Mouse (Mus musculus) heart, embryonic 16.5 days (tissue): ENCODE results near the gene Soga1. TPM values are rescaled to one million over a fixed set of nuclear protein-coding genes. Genes with fewer than 3 reads are reported as not detected.
A peak's percentile ranks its signal among the peaks of the same experiment; 100 is the strongest.

Source experiments
- ATAC-seq: fragments of 200-750 bp; cut with Nextera tagmentation; replicated peaks from 2 replicates; pipeline ENCODE4 v1.8.0; 2017; ENCODE audit warnings: moderate number of reproducible peaks; ENCODE audit not compliant: insufficient read depth, low FRiP score; ENCODE audit errors: extremely low read depth
- H3K27ac ChIP-seq: fragments of 300-500 bp; sonication (generic); 2 replicates; pipeline ENCODE4 v1.5.1; 2014; ENCODE audit warnings: mild to moderate bottlenecking, low read length, control low read depth, moderate library complexity
- H3K27me3 ChIP-seq: fragments of 300-500 bp; sonication (generic); 2 replicates; pipeline ENCODE4 v1.6.1; 2014; ENCODE audit warnings: low read length, mixed read lengths; ENCODE audit not compliant: control insufficient read depth, insufficient read depth
- H3K36me3 ChIP-seq: fragments of 300-500 bp; sonication (generic); 2 replicates; pipeline ENCODE4 v1.6.1; 2014; ENCODE audit not compliant: control insufficient read depth, insufficient read depth
- H3K4me1 ChIP-seq: fragments of 300-500 bp; sonication (generic); 2 replicates; pipeline ENCODE4 v1.6.1; 2014; ENCODE audit warnings: low read length, mixed read lengths; ENCODE audit not compliant: control insufficient read depth, insufficient read depth
- H3K4me2 ChIP-seq: fragments of 300-500 bp; sonication (generic); 2 replicates; pipeline ENCODE4 v1.6.1; 2014; ENCODE audit warnings: low read depth, mild to moderate bottlenecking, control low read depth, low read length
- H3K4me3 ChIP-seq: fragments of 300-500 bp; sonication (generic); 2 replicates; pipeline ENCODE4 v1.5.1; 2014; ENCODE audit warnings: mild to moderate bottlenecking, control low read depth, low read length
- H3K9ac ChIP-seq: fragments of 300-500 bp; sonication (generic); 2 replicates; pipeline ENCODE4 v1.6.1; 2014; ENCODE audit warnings: low read length, control low read depth
- H3K9me3 ChIP-seq: fragments of 300-500 bp; sonication (generic); replicated peaks from 2 replicates; pipeline ENCODE4 v1.6.1; 2016; ENCODE audit warnings: low read length; ENCODE audit not compliant: control insufficient read depth
- WGBS: fragments of 180-500 bp; shearing (Covaris S2); extraction: QIAGEN DNeasy Blood & Tissue Kit; methylation state at CpG from one replicate; pipeline ENCODE4 v1.1.7; 2014; 5-methylcytosine and 5-hydroxymethylcytosine counted together
- polyA plus RNA-seq: library from polyadenylated mRNA; unstranded; fragments of >200 nt; fragmentation: Nextera tagmentation; extraction: Ambion mirVana; gene quantifications from 2 replicates; pipeline ENCODE4 v1.2.1, GENCODE M21; 2015

The Soga1 gene
- polyA plus RNA-seq, 1 experiment from 2014 or later, result 1.7 TPM

DNA sequence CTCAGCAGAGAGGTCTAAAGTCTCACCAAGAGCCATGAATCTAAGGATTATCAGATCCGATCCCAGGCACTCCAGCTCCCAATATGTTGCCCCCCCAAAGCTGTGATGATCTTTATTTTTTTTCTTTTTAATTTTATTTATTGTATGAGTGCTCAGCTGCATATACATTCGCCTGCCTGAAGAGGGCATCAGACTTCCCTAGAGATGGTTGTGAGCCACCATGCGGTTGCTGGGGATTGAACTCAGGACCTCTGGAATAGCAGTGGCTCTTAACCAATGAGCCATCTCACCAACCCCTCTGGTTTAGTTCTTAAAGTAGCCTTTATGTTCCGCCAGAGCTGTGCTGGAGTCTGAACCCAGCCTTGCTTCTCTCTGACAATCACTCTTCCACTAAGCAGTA, 25.3 kb downstream of the Soga1 start:
- Histone ChIP-seq H3K4me1 (peaks cover 45% of the 10 kb centered on the region), H3K27me3 (no peaks in the 10 kb centered on the region), H3K9me3 (no peaks in the 10 kb centered on the region), H3K9ac (no peak overlapping the region), H3K27ac (peak overlapping the region; percentile 88), H3K4me3 (no peak overlapping the region), H3K36me3 (peaks cover 16% of the 10 kb centered on the region), H3K4me2 (no peak overlapping the region)
- no peak for ATAC-seq
- WGBS, result 80% methylated on average over 4 of the region's 4 CpGs

DNA sequence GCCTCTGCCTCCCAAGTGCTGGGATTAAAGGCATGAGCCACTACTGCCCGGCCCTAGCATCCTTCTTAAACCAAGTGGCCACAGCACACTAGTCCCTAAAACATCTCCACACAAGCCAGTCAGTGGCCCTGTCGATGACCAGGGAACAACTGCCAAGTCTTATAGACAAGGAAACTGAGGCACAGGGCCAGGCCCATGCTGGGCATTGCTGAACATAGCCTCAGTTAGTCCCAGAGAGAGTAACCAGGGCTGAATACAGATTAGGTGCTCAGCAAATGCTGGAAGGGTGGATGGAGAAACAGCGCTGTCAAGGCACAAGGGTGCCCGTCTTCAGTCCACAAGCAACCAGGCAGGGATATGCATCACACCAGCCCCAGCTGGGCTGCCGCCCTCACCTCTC, 25.9 kb downstream of the Soga1 start:
- Histone ChIP-seq H3K9me3 (no peaks in the 10 kb centered on the region), H3K9ac (no peak overlapping the region), H3K27me3 (no peaks in the 10 kb centered on the region), H3K4me3 (no peak overlapping the region), H3K27ac (no peak overlapping the region), H3K4me2 (no peak overlapping the region), H3K4me1 (peaks cover 41% of the 10 kb centered on the region), H3K36me3 (peaks cover 17% of the 10 kb centered on the region)
- WGBS, result 98% methylated on average over 5 of the region's 5 CpGs
- no peak for ATAC-seq

DNA sequence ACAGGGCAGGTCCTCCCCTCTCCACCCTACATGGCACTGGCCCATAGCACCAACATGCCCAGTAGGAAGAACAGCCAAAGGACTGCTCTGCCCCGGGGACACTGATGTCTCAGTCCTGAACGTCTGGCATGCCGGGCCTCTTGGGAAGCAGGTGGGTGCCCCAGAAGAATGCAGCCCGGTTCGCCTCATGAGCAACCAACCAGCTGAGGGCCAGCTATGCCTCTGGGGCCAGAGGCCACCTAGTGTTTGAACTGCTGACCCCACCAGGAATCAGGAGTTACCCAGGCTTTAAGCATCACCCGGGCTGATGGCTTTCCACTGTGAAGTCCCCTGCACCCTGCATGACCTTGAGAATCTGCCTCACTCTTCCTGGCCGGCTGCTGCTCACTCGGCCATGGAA, 26.6 kb downstream of the Soga1 start:
- ATAC-seq, result no peak
- 48% methylated on average over 8 of the region's 8 CpGs for WGBS
- peaks cover 17% of the 10 kb centered on the region for H3K36me3 ChIP-seq

DNA sequence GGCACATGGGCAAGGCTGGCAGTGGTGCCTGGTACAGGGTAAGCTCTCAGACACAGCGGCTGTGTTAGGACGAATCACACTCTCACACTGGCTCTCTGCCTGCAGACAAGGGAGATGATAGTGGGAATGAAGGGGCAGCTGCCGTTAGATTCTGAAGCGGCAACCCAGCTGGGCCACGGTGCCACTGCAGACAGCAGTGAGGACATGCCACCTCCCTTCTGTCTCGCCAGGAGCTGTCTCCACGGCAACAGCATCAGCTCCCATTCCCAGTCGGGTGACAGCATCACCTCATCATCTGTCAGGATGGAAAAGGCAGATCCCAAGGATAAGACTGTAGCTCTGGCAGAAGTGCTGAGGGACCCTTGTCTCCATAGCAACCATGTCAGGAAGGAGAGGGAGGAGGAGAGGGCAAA, 29.2 kb downstream of the Soga1 start:
- 42% methylated on average over 8 of the region's 8 CpGs for WGBS
- Histone ChIP-seq H3K4me1 (peaks cover 24% of the 10 kb centered on the region), H3K9me3 (peaks cover 4% of the 10 kb centered on the region; the same call in 1 of the 2 replicates), H3K27me3 (no peaks in the 10 kb centered on the region), H3K4me2 (no peak overlapping the region), H3K4me3 (no peak overlapping the region), H3K9ac (no peak overlapping the region), H3K36me3 (peaks cover 35% of the 10 kb centered on the region), H3K27ac (no peak overlapping the region)
- ATAC-seq, result no peak

More for the DNA sequence above, 26.6 kb downstream of the Soga1 start:
- Histone ChIP-seq H3K27ac (peak overlapping the region; percentile 40), H3K27me3 (no peaks in the 10 kb centered on the region), H3K4me2 (no peak overlapping the region), H3K9ac (no peak overlapping the region), H3K9me3 (no peaks in the 10 kb centered on the region), H3K4me1 (peaks cover 39% of the 10 kb centered on the region), H3K4me3 (no peak overlapping the region)

DNA sequence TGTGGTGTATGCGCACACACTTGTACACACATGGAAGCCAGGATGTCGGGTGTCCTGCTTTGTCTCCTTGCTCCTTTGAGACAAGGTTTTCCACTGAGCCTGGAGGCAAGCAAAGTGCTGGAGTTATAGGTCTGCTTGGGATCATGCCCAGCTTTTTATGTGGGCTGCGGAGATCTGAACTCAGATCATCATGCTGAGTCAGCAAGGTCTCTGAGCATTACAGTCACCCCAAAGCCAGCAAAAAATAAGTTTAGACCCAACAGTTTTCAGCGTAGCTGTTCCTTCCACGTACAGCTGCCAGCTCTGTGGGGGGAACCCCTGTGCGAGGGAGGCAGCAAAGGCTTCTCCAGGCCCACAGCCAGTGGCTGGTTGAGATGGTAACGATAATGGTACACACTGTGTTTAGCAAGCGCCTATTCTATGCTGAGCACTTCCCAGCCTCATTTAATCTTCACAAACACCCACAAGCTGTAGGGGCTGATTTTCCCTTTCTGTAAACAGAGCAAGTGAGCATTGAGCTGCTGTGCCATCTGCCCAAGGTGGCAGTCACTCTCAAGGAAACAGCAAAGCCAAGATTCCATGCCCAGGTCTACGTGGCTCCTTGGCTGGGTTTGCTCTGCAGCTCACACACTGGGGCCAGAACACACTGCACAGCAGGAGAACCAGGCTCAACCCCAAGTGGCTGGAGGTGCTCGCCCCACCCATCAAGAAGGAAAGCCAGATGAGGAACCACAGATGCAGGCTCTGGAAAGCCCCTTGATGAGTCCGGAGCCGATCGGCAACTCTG, 30.5 kb downstream of the Soga1 start:
- ATAC-seq, result no peak
- Histone ChIP-seq H3K27me3 (no peaks in the 10 kb centered on the region), H3K4me3 (no peak overlapping the region), H3K4me1 (peaks cover 16% of the 10 kb centered on the region), H3K4me2 (no peak overlapping the region), H3K36me3 (peaks cover 44% of the 10 kb centered on the region), H3K9me3 (peaks cover 10% of the 10 kb centered on the region; the same call in 1 of the 2 replicates), H3K27ac (no peak overlapping the region), H3K9ac (no peak overlapping the region)
- WGBS, result 85% methylated on average over 13 of the region's 13 CpGs

DNA sequence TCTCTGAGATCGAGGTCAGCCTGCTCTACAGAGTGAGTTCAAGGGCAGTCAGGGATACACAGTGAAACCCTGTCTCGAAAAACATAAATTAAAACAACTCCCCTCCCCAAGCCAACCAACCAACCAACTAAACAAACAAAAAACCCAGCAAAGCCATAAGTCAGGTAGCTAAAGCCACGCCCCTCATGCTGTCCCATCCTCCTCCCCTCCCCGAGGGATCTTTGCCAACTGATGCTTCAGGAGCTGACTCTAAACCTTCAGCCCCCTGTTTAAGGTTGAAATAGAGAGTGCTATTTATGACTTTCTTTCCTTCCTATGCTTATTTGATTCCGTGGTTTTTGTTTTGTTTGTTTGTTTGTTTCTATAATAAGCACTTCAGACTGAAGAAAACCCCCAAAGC, 32.1 kb downstream of the Soga1 start:
- Histone ChIP-seq H3K27me3 (no peaks in the 10 kb centered on the region), H3K9ac (no peak overlapping the region), H3K4me3 (no peak overlapping the region), H3K4me1 (peaks cover 9% of the 10 kb centered on the region; the same call in 1 of the 2 replicates), H3K36me3 (peaks cover 34% of the 10 kb centered on the region), H3K9me3 (peaks cover 10% of the 10 kb centered on the region; the same call in 1 of the 2 replicates), H3K4me2 (no peak overlapping the region), H3K27ac (no peak overlapping the region)
- WGBS, result 94% methylated on average over 5 of the region's 5 CpGs
- no peak for ATAC-seq

DNA sequence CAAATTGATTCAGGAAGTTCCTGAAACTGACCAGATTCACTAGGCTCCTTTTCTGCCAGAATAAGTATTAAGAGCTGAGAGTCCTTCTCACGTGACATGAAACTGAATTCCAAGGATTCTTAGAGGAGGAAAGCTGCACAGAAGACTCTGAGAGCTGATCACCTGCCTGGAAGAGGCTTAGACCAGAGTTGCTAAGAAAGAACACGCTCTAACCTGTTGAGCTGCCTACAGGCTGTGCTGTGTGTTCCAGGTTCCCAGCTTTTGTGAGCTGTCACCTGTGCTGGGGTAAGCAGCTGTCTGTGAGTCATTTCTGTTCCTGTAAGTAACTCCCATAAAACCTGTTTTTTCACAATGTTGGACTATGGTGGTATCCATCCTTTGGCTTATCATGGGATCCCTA, 33.1 kb downstream of the Soga1 start:
- peaks cover 7% of the 10 kb centered on the region; the same call in 1 of the 2 replicates for H3K4me1 ChIP-seq
- ATAC-seq, result no peak
- H3K9me3 ChIP-seq, result peaks cover 10% of the 10 kb centered on the region; the same call in 1 of the 2 replicates
- peaks cover 34% of the 10 kb centered on the region for H3K36me3 ChIP-seq
- H3K27ac ChIP-seq, result no peak overlapping the region
- WGBS, result 88% methylated on average over 2 of the region's 2 CpGs
- no peak overlapping the region for H3K9ac ChIP-seq
- no peaks in the 10 kb centered on the region for H3K27me3 ChIP-seq
- no peak overlapping the region for H3K4me3 ChIP-seq
- H3K4me2 ChIP-seq, result no peak overlapping the region

DNA sequence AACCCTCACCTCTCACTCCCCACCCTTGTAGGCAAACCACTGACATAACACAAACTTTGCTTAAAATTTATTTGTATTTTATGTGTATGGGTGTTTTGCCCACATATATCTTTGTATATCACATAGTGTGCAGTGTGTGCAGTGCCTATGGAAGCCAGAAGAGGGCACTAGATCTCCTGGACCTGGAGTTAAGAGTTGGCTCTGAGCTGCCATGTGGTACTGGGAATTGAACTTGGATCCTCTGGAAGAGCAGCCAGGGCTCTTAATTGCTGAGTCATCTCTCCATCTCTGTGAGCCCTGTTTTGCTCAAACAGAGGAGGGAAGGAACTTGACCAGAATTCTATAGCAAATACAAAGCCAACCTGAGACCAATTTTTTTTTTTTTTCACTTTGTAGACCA, 35.1 kb downstream of the Soga1 start:
- Histone ChIP-seq H3K27ac (no peak overlapping the region), H3K4me1 (peaks cover 9% of the 10 kb centered on the region; the same call in 1 of the 2 replicates), H3K36me3 (peaks cover 47% of the 10 kb centered on the region), H3K4me3 (no peak overlapping the region), H3K4me2 (no peak overlapping the region), H3K9me3 (peaks cover 10% of the 10 kb centered on the region; the same call in 1 of the 2 replicates), H3K27me3 (no peaks in the 10 kb centered on the region), H3K9ac (no peak overlapping the region)
- no peak for ATAC-seq

DNA sequence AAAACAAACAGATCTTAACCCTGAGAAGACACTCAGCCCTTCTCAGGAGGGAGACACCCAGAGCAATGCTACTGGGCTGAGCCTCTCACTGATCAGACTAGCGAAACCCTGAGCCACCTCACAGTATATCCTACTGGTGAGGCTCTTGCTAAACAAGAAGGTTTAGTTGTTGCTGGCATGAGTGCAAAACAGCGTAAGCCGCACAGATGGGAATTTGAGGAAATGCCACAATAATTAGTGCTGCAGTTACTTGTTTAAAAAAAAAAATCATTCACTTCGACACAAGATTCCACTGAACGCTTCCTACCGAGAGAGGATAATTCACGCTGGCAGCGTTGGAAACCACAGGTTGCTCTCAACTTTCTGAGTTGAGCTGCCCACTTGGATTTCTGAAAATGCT, 35.5 kb downstream of the Soga1 start:
- 89% methylated on average over 8 of the region's 8 CpGs for WGBS
- Histone ChIP-seq H3K27me3 (no peaks in the 10 kb centered on the region), H3K9me3 (peaks cover 10% of the 10 kb centered on the region; the same call in 1 of the 2 replicates), H3K9ac (no peak overlapping the region), H3K4me1 (0 out of 2 replicates have a peak, but pooled peaks cover 5% of the 10 kb centered on the region), H3K36me3 (peaks cover 45% of the 10 kb centered on the region), H3K4me2 (no peak overlapping the region), H3K4me3 (no peak overlapping the region), H3K27ac (no peak overlapping the region)
- ATAC-seq, result no peak
